Mouse (Mus musculus) c-Kit-negative CD71-positive TER-119-positive erythroid progenitor cells, embryonic 14.5 days (primary cell): ENCODE measurements around the gene Olfr1367.
"Not testable (repeated sequence)": the region's sequence is repeated elsewhere in the genome, so short reads cannot be mapped to it uniquely, and the experiment has no call there.

Experiments used
- DNase-seq: peaks from one replicate; pipeline ENCODE4 v3.0.0-alpha.2; 2013; ENCODE audit warnings: low read depth, low spot score

Gene Olfr1367

DNA sequence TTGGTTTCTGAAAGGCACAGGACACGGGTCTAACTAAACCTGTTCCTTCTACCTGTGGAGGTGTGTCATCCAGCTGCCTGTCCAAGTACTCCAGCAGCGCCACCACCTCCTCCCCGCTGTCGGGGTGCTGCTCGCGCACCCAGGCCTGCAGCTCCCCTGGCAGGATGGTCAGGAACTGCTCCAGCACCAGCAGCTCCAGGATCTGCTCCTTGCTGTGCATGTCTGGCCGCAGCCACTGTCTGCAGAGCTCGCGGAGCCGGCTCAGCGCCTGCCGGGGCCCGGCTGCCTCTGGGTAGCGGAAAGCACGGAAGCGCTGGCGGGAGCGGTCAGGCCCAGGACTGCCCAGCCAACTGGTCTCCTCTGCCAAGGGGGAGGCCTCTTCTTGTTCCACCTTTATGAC, 49.3 kb downstream of the Olfr1367 start:
- DNase-seq = not testable (repeated sequence)

DNA sequence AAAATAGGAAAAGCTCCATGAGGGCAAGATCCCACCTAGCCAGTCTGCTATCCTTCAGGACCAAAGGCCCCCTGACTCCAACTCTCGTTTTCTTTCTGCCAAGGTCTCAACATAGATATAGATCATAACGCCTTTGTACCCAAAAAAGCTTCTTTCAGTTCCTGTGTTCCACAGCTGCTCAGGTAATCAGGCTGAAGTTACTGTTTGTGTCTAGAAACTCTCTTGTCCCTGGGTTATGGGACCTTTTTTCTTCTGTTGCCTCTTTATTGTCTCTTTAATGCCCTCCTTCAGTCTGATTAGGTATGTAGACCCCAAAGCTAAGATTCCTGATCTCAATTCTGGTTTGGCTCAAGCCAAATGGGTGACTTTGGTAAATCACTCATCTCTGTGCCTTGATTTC, 50.8 kb downstream of the Olfr1367 start:
- no peak for DNase-seq
